Mouse (Mus musculus) G1E (cell line): ENCODE data around the gene Ankrd13d.

ENCODE experiments used
- CTCF ChIP-seq: IDR thresholded peaks from 2 replicates; pipeline ENCODE4 v1.5.1; 2012; ENCODE audit warnings: low read depth, low read length, inconsistent platforms, mixed read lengths
- TAL1 ChIP-seq: conservative IDR thresholded peaks from 2 replicates; pipeline ENCODE4 v1.6.1; 2012; ENCODE audit warnings: low read depth, low read length, inconsistent platforms, mixed read lengths

GRCm38 (mm10) chr19:4302936-4303639, 20.2 kb upstream of the Ankrd13d start:
- TF ChIP-seq CTCF = no peak
- no peak for TF ChIP-seq TAL1
